Mouse (Mus musculus) frontal cortex, postnatal 14 days (tissue): Measurements from ENCODE around the gene Ccdc85c.
A peak's percentile ranks its signal among the peaks of the same experiment; 100 is the strongest.

Experiments used
- DNase-seq, 2 experiments: peaks; one replicate each; pipeline ENCODE4 v3.0.0; 2022; ENCODE audit warnings: low spot score in 2 of 2

Ccdc85c gene

DNA sequence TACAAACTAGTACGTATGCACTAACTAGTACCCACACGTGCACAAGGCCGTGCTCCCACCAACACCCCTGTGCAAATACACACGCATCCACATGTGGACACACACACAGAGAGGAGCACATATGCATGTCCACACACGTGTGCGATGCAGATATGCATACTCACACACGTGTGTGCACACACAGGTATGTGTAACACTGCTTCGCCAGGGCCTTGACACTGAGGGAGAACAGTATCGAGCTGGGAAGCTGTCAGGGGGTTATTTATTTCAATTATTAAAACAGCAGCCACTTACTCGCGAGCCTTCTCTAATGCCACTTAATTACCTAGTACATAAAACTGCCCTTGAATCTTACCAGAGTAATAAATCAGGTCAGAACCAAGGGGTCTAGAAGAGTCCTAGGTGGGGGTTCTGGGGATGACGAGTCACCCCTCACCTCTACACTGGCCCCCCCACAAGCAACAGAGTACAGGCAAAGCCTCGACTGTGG lies 34.8 kb downstream of the Ccdc85c start:
- DNase-seq: no peak

- DNase-seq: peak; percentile 50 to 52
Measured at GRCm38 (mm10) chr12:108239441-108239840, 35.8 kb downstream of the Ccdc85c start.

GRCm38 (mm10) chr12:108238395-108239035 lies 36.7 kb downstream of the Ccdc85c start:
- DNase-seq: no peak

GRCm38 (mm10) chr12:108237300-108238006 lies 37.8 kb downstream of the Ccdc85c start:
- no peak for DNase-seq

DNA sequence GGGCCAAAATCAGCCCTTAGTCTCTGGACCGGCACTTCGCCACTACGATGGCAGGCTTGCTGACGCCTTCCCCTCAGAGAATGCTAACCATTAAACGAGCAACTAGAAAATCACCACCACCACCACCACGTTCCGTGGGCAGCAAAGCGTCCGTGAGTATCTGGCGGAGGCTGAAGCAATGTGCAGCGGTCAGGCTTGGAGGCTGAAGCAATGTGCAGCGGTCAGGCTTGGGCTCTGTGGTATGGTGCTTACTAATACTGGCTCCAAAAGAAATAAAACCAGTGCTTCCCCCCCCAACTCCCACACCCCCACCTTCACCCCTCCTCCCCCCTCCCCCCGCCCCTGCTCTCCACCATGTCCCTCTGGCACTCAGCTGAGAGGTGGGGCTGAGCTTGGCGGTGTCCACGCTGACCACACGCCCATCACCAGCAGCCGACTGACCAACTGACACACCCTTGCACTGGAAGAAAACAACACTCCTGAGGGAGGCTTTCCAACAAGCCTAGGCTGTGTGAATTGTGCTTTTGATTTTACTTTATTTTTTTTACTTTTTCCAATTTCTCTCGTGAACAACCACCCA lies 39.2 kb downstream of the Ccdc85c start:
- DNase-seq: no peak

DNA sequence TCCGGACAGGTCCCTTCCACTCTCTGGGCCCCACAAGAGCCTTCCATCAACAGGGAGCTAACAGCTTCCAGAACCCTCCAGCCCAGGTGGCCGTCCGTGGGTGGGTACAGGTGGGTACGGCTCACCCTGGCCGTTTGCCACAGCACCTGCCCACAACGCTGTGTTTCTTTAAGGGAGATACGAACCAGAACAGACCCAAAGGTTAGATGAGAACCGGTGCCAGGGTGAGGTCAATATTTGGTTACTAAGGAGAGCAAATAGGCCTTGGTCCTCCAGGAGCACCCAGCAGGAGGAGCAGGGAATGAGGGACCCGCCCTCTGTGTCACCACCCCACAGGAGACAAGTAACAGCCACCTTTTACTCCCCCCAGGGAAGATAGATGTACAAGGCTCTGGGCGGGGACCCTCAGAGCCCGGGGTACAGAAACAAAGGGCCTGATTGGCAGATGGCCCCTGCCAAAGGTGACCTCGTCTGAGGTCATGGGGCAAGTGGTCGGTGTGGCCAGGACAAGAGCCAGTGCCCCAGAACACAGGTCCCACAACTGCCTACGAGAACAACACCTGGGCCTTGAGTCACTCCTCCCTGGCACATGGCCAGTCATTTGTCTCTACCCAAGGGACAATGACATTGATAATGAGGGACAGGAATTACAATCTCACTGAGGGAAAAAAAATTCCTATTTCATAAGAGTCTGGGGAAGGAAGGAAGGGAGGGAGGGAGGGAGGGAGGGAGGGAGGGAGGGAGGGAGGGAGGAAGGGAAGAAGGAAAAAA lies 40.2 kb downstream of the Ccdc85c start:
- no peak for DNase-seq

DNA sequence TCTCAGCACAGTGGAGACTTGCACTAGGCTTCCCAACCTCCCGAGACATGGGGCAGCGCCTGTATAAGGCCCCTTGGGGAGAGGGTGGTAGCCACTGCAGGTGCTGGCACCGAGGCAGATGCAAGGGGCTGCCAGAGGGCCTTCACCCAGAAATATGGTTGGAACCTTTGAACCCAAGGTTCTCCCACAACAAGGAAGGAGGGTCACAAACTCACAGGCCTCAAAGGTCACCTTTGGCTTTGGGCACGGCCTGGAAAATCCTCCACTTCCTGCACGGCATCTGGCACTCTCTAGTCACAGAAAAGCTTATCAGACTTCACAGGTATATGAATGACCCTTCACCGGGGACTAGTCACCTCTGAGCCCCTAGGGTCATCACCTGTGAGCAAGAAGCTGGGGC lies 41.5 kb downstream of the Ccdc85c start:
- no peak for DNase-seq

GRCm38 (mm10) chr12:108231901-108232300 lies 43.3 kb downstream of the Ccdc85c start:
- no peak for DNase-seq

DNA sequence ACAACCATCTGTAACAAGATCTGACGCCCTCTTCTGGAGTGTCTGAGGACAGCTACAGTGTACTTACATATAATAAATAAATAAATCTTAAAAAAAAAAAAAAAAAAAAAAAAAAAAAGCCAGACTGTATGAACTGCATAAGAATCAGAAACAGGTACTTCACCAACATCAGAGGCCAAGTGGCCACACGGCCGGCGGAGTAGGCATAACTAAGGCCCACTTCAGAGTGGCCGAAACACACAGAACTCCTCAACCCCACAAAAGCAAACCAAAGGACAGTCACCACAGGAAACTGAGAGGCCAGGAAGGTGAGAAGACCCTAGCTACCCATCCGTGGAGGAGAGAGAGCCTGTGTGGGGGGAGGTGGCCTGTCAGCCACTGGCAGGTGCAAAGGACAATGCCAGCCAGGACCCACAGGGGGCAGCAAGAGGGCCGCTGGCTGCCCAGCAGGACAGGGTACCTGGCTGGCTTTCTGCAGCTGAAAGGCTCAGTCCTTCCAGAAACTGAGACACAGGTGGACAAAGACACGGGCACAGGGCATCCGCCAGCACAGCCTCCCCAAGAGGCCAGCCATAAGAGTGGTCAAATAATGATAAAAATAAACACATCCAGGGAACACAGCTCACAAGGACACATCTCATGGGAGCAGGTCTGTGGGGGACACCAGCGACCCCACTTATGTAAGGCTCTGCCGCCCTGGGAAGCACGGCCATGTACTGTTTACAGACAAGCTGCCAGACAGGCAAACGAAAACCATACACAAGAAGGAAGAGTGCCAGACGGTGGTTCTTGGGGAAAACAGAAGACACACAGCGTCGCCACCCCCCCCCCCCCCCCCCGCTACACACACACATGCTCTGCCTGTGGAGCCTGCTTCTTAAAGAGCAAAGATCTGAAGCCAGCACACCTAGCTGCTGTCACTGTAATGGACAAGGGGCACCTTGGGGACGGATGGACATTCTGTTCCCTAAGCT lies 44.1 kb downstream of the Ccdc85c start:
- no peak for DNase-seq

DNA sequence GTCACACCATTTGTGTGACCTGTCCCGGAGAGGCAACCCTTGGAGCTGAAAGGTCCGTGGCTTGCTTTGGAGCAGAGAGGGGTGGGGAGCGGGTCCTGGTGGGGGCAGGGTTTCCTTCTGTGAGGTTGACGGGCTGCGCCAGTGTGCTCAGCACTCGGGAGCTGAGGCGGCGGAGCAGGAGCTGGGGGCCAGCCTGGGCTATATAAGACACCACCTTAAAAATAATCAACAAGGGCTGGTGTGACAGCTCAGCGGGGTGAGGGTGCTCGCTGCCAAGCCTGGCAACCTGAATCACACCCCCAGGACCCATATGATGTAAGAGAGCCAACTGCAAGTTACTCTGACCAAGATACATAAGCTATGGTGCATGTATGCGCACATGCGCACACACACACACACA lies 45.1 kb downstream of the Ccdc85c start:
- no peak for DNase-seq

- no peak for DNase-seq
Measured at GRCm38 (mm10) chr12:108227527-108227926, 47.7 kb downstream of the Ccdc85c start.

GRCm38 (mm10) chr12:108226941-108227340 lies 48.3 kb downstream of the Ccdc85c start:
- no peak for DNase-seq

DNA sequence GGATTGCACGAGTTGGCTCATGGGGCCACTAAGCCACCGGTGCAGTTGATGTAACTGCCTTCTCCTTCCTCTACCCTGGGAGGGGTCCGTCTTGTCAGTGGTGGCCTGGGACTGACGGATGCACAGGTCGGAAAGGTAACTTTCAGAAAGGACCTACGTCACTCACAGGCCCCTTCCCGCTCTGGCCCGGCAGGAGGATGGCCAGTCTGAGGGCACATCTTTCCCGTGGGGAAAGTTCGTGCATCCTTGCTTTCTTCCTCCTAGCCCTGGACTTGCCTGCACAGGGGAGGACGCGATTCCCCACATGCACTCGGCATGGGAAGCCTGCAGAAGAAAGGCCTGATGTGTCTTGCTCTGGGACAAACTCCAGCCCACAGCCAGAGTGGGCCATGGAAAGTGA lies 49.0 kb downstream of the Ccdc85c start:
- no peak for DNase-seq

DNA sequence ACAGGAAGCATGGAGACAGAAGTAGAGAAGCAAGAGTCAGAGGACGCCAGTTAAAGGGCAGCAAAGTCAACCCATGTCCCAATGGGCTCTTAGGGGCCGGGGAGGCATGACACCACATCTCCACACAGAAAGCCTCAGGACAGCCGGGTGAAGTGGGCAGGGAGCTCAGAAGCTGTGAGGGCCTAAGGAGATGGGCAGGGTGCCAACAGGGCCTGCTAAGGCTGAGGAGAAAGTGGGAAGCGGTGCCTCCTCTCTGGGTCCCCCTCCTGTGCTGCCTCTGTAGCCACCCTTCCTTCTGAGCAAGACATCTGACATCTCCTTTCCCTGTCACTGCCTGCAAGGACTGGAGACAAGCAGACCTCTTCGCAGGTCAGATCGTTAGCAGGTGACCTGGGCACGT lies 49.4 kb downstream of the Ccdc85c start:
- no peak for DNase-seq

GRCm38 (mm10) chr12:108223357-108223756 lies 51.9 kb downstream of the Ccdc85c start:
- DNase-seq: no peak

DNA sequence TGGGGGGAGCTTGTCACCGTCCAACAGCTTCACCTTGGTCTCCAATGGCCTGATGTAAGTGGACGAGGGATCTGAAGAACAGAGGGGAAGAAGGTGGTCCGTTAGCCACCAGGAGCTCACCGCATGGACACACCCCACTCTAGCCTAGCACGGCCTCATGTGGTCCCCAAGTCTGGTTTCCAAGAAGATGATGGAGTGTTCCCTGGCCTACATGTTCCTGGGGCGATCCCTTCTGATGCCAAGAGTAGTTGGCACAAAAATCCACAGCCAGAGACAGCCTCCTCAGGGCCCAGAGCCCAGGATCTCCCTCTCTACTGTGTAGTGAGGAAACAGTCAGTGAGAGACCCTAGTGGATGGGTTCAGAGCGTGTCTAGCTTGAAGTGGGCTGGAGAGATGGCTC lies 53.5 kb downstream of the Ccdc85c start:
- DNase-seq: no peak

DNA sequence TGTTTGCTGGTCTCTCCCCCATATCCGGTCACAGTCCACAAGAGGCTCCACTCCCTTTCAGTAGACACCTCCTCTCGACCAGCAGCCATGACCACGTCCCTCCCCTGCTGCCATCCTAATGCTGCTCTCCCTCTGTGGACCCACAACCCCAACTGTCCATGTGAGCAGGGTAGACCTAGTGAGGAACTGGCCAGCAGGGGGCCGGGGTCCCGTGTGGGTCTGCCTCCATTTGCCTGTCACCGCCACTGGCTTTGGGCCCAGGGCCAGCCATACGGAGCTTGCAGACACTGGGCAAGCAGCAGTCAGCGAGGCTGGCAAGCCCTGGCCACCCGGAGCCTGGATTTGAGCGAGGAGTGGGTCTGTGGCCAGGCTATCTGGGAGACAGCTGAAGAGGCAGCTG lies 54.0 kb downstream of the Ccdc85c start:
- DNase-seq: no peak

DNA sequence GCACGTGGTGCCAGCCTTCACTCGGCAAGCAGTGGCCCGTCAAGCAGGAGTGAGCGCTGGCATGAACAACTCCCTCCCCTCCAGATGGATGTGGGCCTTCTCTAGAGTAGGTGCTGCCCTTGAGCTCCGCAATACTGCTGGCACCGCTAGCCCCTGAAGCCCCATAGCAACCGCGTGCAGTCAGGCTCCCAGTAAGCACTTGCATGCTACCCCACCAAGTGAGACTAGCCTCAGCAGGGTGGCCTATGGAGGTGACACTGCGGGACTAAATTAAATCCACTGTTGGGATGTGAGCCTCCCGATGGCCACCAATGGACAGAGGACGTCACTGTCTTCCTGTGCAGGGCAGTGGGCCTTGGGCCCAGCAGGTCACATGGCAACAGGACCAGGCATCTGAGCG lies 54.6 kb downstream of the Ccdc85c start:
- no peak for DNase-seq

- no peak for DNase-seq
Measured at GRCm38 (mm10) chr12:108219825-108220616, 55.2 kb downstream of the Ccdc85c start.

DNA sequence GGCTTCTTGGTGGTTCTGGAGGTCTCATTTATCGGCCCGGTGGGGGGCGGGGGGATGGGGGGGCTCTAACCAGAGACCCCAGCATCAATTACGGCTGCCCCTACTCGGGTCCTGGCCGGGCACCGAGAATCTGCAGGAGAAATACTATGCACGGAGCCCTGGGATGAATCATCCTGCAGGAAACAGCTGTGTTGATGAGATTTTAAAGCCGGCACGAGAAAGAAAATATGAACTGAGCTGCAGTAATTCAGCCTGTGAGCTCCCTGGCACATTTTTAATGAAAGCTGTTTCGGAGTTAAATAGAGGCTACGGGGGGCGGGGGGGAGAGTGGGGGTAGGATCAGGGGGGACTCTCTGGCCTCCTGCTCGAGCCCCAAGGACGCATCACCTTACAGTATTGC lies 56.1 kb downstream of the Ccdc85c start:
- no peak for DNase-seq
